Mouse (Mus musculus): ENCODE results near the gene Ccdc60.

Gene Ccdc60

GRCm38 (mm10) chr5:116271511-116272227 lies 17.1 kb downstream of the Ccdc60 start:
- DNase-seq (ENCODE audit: low spot score in 2 of 2) = no peak

- no peak for DNase-seq (ENCODE audit: low spot score in 2 of 2)
Measured at GRCm38 (mm10) chr5:116269212-116270145, 19.3 kb downstream of the Ccdc60 start.

- no peak for DNase-seq (ENCODE audit: low spot score in 2 of 2)
Measured at GRCm38 (mm10) chr5:116262689-116263088, 26.1 kb downstream of the Ccdc60 start.

GRCm38 (mm10) chr5:116261944-116262343 lies 26.8 kb downstream of the Ccdc60 start:
- no peak for DNase-seq (ENCODE audit: low spot score in 2 of 2)

GRCm38 (mm10) chr5:116260356-116260755 lies 28.4 kb downstream of the Ccdc60 start:
- DNase-seq (ENCODE audit: low spot score in 2 of 2) = no peak

- DNase-seq (ENCODE audit: low spot score in 2 of 2) = no peak
Measured at GRCm38 (mm10) chr5:116258321-116258860, 30.4 kb downstream of the Ccdc60 start.

- no peak for DNase-seq (ENCODE audit: low spot score in 2 of 2)
Measured at GRCm38 (mm10) chr5:116253914-116254313, 34.9 kb downstream of the Ccdc60 start.

GRCm38 (mm10) chr5:116252186-116252585 lies 36.6 kb downstream of the Ccdc60 start:
- no peak for DNase-seq (ENCODE audit: low spot score in 2 of 2)

GRCm38 (mm10) chr5:116246642-116247041 lies 42.1 kb downstream of the Ccdc60 start:
- DNase-seq (ENCODE audit: low spot score in 2 of 2) = no peak

- DNase-seq (ENCODE audit: low spot score in 2 of 2) = no peak
Measured at GRCm38 (mm10) chr5:116244476-116244875, 44.3 kb downstream of the Ccdc60 start.

GRCm38 (mm10) chr5:116243622-116244021 lies 45.2 kb downstream of the Ccdc60 start:
- no peak for DNase-seq (ENCODE audit: low spot score in 2 of 2)

GRCm38 (mm10) chr5:116231841-116232643 lies 56.7 kb downstream of the Ccdc60 start:
- DNase-seq (ENCODE audit: low spot score in 2 of 2) = no peak

GRCm38 (mm10) chr5:116228414-116228813 lies 60.4 kb downstream of the Ccdc60 start:
- no peak for DNase-seq (ENCODE audit: low spot score in 2 of 2)

- DNase-seq (ENCODE audit: low spot score in 2 of 2) = no peak
Measured at GRCm38 (mm10) chr5:116224023-116224422, 64.8 kb downstream of the Ccdc60 start.

- no peak for DNase-seq (ENCODE audit: low spot score in 2 of 2)
Measured at GRCm38 (mm10) chr5:116221916-116222315, 66.9 kb downstream of the Ccdc60 start.

GRCm38 (mm10) chr5:116219288-116219687 lies 69.5 kb downstream of the Ccdc60 start:
- DNase-seq (ENCODE audit: low spot score in 2 of 2) = no peak

- no peak for DNase-seq (ENCODE audit: low spot score in 2 of 2)
Measured at GRCm38 (mm10) chr5:116212706-116213105, 76.1 kb downstream of the Ccdc60 start.

GRCm38 (mm10) chr5:116209378-116210091 lies 79.2 kb downstream of the Ccdc60 start:
- DNase-seq (ENCODE audit: low spot score in 2 of 2) = no peak

- no peak for DNase-seq (ENCODE audit: low spot score in 2 of 2)
Measured at GRCm38 (mm10) chr5:116208741-116209368, 79.9 kb downstream of the Ccdc60 start.

- DNase-seq (ENCODE audit: low spot score in 2 of 2) = no peak
Measured at GRCm38 (mm10) chr5:116202692-116203091, 86.1 kb downstream of the Ccdc60 start.

- no peak for DNase-seq (ENCODE audit: low spot score in 2 of 2)
Measured at GRCm38 (mm10) chr5:116194499-116194898, 94.3 kb downstream of the Ccdc60 start.
